Mouse (Mus musculus) cerebellum, adult 2 months (tissue): ENCODE results near the gene Hrc.

Experiments
- CTCF ChIP-seq: fragments of 200-500 bp; IDR thresholded peaks from 2 replicates; pipeline ENCODE4 v1.5.1; 2011; ENCODE audit warnings: low read depth, mild to moderate bottlenecking, control low read depth, low read length, moderate library complexity, borderline replicate concordance; ENCODE audit not compliant: insufficient read depth
- POLR2A ChIP-seq: fragments of 200-500 bp; IDR thresholded peaks from 2 replicates; pipeline ENCODE4 v1.6.1; 2011; ENCODE audit warnings: low read length, control low read depth, borderline replicate concordance; ENCODE audit not compliant: insufficient read depth

- no peak for TF ChIP-seq POLR2A
- peak; percentile 22; the same call in 1 of the 2 replicates for TF ChIP-seq CTCF
These were observed 4.4 kb downstream of the Hrc start for GRCm38 (mm10) chr7:45339410-45340065.
